Mouse (Mus musculus): ENCODE measurements around the gene Gpr132. TPM values are rescaled to one million over a fixed set of nuclear protein-coding genes. Genes with fewer than 3 reads are reported as not detected.

Gene Gpr132
- polyA plus RNA-seq, 1 experiment, result 77.9 TPM

DNA sequence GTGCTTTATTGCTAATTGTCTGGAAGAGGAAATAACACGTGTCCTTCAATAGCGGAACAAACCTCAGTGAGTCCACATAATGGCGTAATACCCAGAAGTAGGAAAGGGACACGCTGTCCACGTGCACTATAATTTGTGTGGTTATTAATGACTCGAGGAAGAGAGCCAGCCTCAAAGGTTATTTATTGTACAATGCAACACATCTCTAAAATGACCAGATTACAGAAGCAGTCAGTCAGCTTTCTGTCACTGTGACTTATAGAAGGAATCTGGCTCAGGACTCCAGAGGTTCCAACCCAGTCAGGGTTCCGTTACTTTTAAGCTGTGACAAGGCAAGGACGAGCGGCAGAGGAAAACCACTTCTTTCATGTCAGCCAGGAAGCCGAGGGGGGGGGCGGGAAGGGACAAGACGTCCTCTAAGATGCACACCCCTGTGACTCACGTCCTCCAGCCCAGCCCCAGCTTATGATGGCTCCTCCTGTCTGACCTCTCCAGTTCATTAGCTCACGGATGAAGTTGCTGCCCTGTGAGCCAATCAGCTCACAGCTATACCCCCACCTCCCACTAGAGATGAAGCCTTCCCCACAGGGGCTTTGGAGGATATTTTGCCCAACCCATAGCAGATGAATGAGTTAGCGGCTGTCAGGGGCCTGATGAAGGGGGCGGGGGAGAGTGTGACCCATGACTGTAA is 29.6 kb upstream of the Gpr132 start:
- TF ChIP-seq CTCF (IDR thresholded peaks at IDR 0.05; ENCODE audit: extremely low read depth, insufficient read depth, insufficient read length, insufficient replicate concordance), result no peak
- TF ChIP-seq POLR2A (IDR thresholded peaks at IDR 0.05; ENCODE audit: low read depth, low read length), result no peak
- H3K4me3 ChIP-seq (ENCODE audit: extremely low read depth, insufficient read depth, insufficient read length), result no peak overlapping the region
- no peaks in the 10 kb centered on the region for H3K27me3 ChIP-seq (ENCODE audit: control insufficient read depth, insufficient read depth, low read length)
- no peak overlapping the region for H3K27ac ChIP-seq (ENCODE audit: insufficient read depth, low read length)
- peaks cover 14% of the 10 kb centered on the region; the same call in 1 of the 2 replicates for H3K4me1 ChIP-seq (ENCODE audit: control insufficient read depth, insufficient read depth, insufficient read length)
- no peaks in the 10 kb centered on the region for H3K36me3 ChIP-seq (ENCODE audit: control insufficient read depth, insufficient read depth, low read length)
- DNase-seq (ENCODE audit: low read depth in 1 of 2, low spot score in 2 of 2), result no peak
- WGBS, result 12% methylated on average over 16 of the region's 16 CpGs

DNA sequence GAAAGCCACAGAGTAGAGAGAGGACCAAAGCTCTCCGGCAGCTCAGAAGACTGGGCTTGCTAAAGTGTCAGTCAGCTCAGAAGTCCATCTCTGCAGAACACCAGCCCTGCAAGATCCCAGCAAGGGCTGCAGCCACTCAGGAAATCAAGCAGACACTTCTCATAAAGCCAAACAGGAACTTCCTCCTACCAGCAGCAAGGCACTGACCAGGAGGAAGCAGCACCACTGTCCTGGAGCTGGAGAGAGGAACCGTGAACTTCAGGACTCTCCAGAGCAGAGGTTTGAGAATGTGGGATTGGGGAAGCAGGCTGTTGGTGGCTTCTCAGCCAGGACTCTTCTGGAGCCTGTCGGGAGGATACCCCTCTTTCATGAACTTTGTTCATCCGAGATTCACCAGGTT is 26.9 kb upstream of the Gpr132 start:
- Histone ChIP-seq H3K4me3 (ENCODE audit: extremely low read depth, insufficient read depth, insufficient read length) (no peak overlapping the region), H3K27me3 (ENCODE audit: control insufficient read depth, insufficient read depth, low read length) (no peaks in the 10 kb centered on the region)
- TF ChIP-seq POLR2A (IDR thresholded peaks at IDR 0.05; ENCODE audit: low read depth, low read length), result no peak
- no peak for TF ChIP-seq CTCF (IDR thresholded peaks at IDR 0.05; ENCODE audit: extremely low read depth, insufficient read depth, insufficient read length, insufficient replicate concordance)

GRCm38 (mm10) chr12:112894303-112894884 is 26.4 kb upstream of the Gpr132 start:
- no peaks in the 10 kb centered on the region for H3K27me3 ChIP-seq (ENCODE audit: control insufficient read depth, insufficient read depth, low read length)
- no peak overlapping the region for H3K27ac ChIP-seq (ENCODE audit: insufficient read depth, low read length)
- WGBS, result 15% methylated on average over 11 of the region's 11 CpGs
- no peak for TF ChIP-seq POLR2A (IDR thresholded peaks at IDR 0.05; ENCODE audit: low read depth, low read length)
- no peak for TF ChIP-seq CTCF (IDR thresholded peaks at IDR 0.05; ENCODE audit: extremely low read depth, insufficient read depth, insufficient read length, insufficient replicate concordance)
- no peak overlapping the region for H3K4me3 ChIP-seq (ENCODE audit: extremely low read depth, insufficient read depth, insufficient read length)
- peaks cover 14% of the 10 kb centered on the region; the same call in 1 of the 2 replicates for H3K4me1 ChIP-seq (ENCODE audit: control insufficient read depth, insufficient read depth, insufficient read length)
- H3K36me3 ChIP-seq (ENCODE audit: control insufficient read depth, insufficient read depth, low read length), result no peaks in the 10 kb centered on the region
- DNase-seq (ENCODE audit: low read depth in 1 of 2, low spot score in 2 of 2), result no peak

More for the DNA sequence above, 26.9 kb upstream of the Gpr132 start:
- H3K4me1 ChIP-seq (ENCODE audit: control insufficient read depth, insufficient read depth, insufficient read length), result peaks cover 14% of the 10 kb centered on the region; the same call in 1 of the 2 replicates
- no peak for DNase-seq (ENCODE audit: low read depth in 1 of 2, low spot score in 2 of 2)
- H3K36me3 ChIP-seq (ENCODE audit: control insufficient read depth, insufficient read depth, low read length), result no peaks in the 10 kb centered on the region
- WGBS, result 25% methylated on average over 4 of the region's 4 CpGs
- no peak overlapping the region for H3K27ac ChIP-seq (ENCODE audit: insufficient read depth, low read length)

GRCm38 (mm10) chr12:112885465-112885864 is 17.4 kb upstream of the Gpr132 start:
- Histone ChIP-seq H3K27ac (ENCODE audit: insufficient read depth, low read length) (no peak overlapping the region), H3K4me1 (ENCODE audit: control insufficient read depth, insufficient read depth, insufficient read length) (no peaks in the 10 kb centered on the region), H3K36me3 (ENCODE audit: control insufficient read depth, insufficient read depth, low read length) (no peaks in the 10 kb centered on the region), H3K27me3 (ENCODE audit: control insufficient read depth, insufficient read depth, low read length) (no peaks in the 10 kb centered on the region), H3K4me3 (ENCODE audit: extremely low read depth, insufficient read depth, insufficient read length) (no peak overlapping the region)
- no peak for TF ChIP-seq CTCF (IDR thresholded peaks at IDR 0.05; ENCODE audit: extremely low read depth, insufficient read depth, insufficient read length, insufficient replicate concordance)
- no peak for TF ChIP-seq POLR2A (IDR thresholded peaks at IDR 0.05; ENCODE audit: low read depth, low read length)
- no peak for DNase-seq (ENCODE audit: low read depth in 1 of 2, low spot score in 2 of 2)
- WGBS, result 28% methylated on average over 7 of the region's 7 CpGs

DNA sequence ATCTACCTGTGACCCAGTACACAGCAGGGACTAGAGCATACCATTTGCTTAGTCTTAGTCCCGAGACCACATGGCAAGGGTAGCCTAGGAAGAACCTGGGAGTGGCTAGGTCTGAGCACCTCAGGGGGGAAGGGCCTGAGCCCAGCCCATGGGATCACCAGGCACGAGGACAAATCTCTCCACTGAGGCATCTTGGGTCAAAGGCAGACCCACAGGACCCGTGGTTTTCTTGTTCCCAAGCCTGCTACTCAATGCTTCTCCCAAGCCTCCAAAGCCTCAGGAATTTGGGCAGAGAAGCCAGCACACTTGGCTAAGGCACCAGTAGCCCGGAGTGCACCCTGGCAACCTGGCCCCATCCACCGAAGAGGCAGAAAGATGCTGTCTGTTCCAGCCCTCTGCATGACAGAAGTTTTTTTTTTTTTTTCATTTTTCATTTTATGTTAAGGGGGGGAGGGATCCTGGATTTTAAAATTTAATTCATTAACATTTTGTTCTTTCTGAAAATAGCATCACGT is 13.3 kb upstream of the Gpr132 start:
- 86% methylated on average over 6 of the region's 6 CpGs for WGBS
- TF ChIP-seq CTCF (IDR thresholded peaks at IDR 0.05; ENCODE audit: extremely low read depth, insufficient read depth, insufficient read length, insufficient replicate concordance) (no peak), POLR2A (IDR thresholded peaks at IDR 0.05; ENCODE audit: low read depth, low read length) (no peak)
- DNase-seq (ENCODE audit: low read depth in 1 of 2, low spot score in 2 of 2), result peak in 1 of 2 experiments; percentile 1
- Histone ChIP-seq H3K27ac (ENCODE audit: insufficient read depth, low read length) (no peak overlapping the region), H3K36me3 (ENCODE audit: control insufficient read depth, insufficient read depth, low read length) (no peaks in the 10 kb centered on the region), H3K4me1 (ENCODE audit: control insufficient read depth, insufficient read depth, insufficient read length) (peaks cover 27% of the 10 kb centered on the region), H3K27me3 (ENCODE audit: control insufficient read depth, insufficient read depth, low read length) (peaks cover 6% of the 10 kb centered on the region), H3K4me3 (ENCODE audit: extremely low read depth, insufficient read depth, insufficient read length) (no peak overlapping the region)

DNA sequence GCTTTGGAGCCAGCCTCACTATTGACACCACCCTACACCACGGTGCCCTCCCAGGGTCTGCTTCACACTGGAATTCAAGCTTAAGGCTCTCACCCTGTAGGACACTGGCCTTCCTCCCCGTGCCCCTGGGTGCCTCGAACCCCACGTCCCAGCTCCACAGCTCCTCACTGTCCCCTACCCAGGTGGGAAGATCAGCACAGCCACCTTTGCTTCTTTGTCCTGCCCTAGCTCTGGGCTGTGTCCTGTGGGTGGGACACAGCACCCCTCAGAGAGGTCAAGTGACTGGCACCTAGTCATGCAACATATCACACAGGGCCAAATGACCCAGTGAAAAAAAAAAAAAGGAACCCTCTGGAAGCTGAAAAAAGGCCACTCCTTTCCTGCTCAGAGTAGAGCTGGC is 12.6 kb upstream of the Gpr132 start:
- Histone ChIP-seq H3K27ac (ENCODE audit: insufficient read depth, low read length) (no peak overlapping the region), H3K36me3 (ENCODE audit: control insufficient read depth, insufficient read depth, low read length) (no peaks in the 10 kb centered on the region), H3K4me3 (ENCODE audit: extremely low read depth, insufficient read depth, insufficient read length) (no peak overlapping the region), H3K27me3 (ENCODE audit: control insufficient read depth, insufficient read depth, low read length) (peaks cover 6% of the 10 kb centered on the region), H3K4me1 (ENCODE audit: control insufficient read depth, insufficient read depth, insufficient read length) (peaks cover 28% of the 10 kb centered on the region)
- TF ChIP-seq CTCF (IDR thresholded peaks at IDR 0.05; ENCODE audit: extremely low read depth, insufficient read depth, insufficient read length, insufficient replicate concordance) (no peak), POLR2A (IDR thresholded peaks at IDR 0.05; ENCODE audit: low read depth, low read length) (no peak)
- WGBS, result 86% methylated on average over 4 of the region's 4 CpGs
- DNase-seq (ENCODE audit: low read depth in 1 of 2, low spot score in 2 of 2), result no peak

DNA sequence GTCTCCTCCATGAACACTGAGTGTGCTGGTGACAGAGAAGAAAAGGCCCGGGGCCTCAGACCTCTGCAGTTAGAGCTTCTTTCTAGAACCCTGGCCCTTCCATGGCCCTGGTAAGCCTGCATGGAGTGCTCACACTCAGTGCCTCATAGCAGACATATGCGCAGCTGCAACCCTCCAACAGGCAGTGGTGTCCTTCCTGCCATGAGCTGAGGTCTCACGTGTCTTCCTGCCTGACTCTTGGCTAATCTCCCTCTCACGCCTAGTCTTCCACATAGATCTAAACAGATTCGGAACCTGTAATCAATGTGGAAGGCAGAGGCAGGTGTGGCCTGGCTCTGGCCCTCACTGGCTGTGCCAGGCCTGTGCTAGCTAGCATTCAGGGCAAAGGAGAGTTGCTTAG is 11.7 kb upstream of the Gpr132 start:
- Histone ChIP-seq H3K36me3 (ENCODE audit: control insufficient read depth, insufficient read depth, low read length) (no peaks in the 10 kb centered on the region), H3K27me3 (ENCODE audit: control insufficient read depth, insufficient read depth, low read length) (peaks cover 6% of the 10 kb centered on the region), H3K4me3 (ENCODE audit: extremely low read depth, insufficient read depth, insufficient read length) (no peak overlapping the region), H3K4me1 (ENCODE audit: control insufficient read depth, insufficient read depth, insufficient read length) (peaks cover 28% of the 10 kb centered on the region), H3K27ac (ENCODE audit: insufficient read depth, low read length) (no peak overlapping the region)
- TF ChIP-seq CTCF (IDR thresholded peaks at IDR 0.05; ENCODE audit: extremely low read depth, insufficient read depth, insufficient read length, insufficient replicate concordance) (no peak), POLR2A (IDR thresholded peaks at IDR 0.05; ENCODE audit: low read depth, low read length) (no peak)
- 35% methylated on average over 5 of the region's 5 CpGs for WGBS
- DNase-seq (ENCODE audit: low read depth in 1 of 2, low spot score in 2 of 2), result no peak

Data from spleen, adult 2 months (tissue).